Mouse (Mus musculus) ES-Bruce4 (cell line): ENCODE results near the gene Prdm11. TPM values are rescaled to one million over a fixed set of nuclear protein-coding genes. Genes with fewer than 3 reads are reported as not detected.
A peak's percentile ranks its signal among the peaks of the same experiment; 100 is the strongest.

ENCODE experiments used
- H3K27ac ChIP-seq: 2 replicates; pipeline ENCODE4 v1.5.1; 2012; ENCODE audit warnings: low read length, inconsistent platforms; ENCODE audit not compliant: insufficient read depth
- H3K27me3 ChIP-seq: 2 replicates; pipeline ENCODE4 v1.6.1; 2012; ENCODE audit warnings: mild to moderate bottlenecking, low read length, inconsistent platforms; ENCODE audit not compliant: control insufficient read depth, poor library complexity, insufficient read depth, severe bottlenecking
- H3K36me3 ChIP-seq: 2 replicates; pipeline ENCODE4 v1.6.1; 2012; ENCODE audit warnings: inconsistent platforms, mild to moderate bottlenecking, low read length, moderate library complexity; ENCODE audit not compliant: control insufficient read depth, poor library complexity, insufficient read depth, severe bottlenecking
- H3K4me1 ChIP-seq: one replicate; pipeline ENCODE4 v1.8.1; 2011; ENCODE audit warnings: low read length; ENCODE audit not compliant: control insufficient read depth, insufficient read depth
- H3K4me3 ChIP-seq: 2 replicates; pipeline ENCODE4 v1.5.1; 2011; ENCODE audit warnings: low read depth, mild to moderate bottlenecking, low read length
- H3K9ac ChIP-seq: 2 replicates; pipeline ENCODE4 v1.6.1; 2012; ENCODE audit warnings: low read depth, mild to moderate bottlenecking, inconsistent platforms; ENCODE audit not compliant: poor library complexity, severe bottlenecking
- H3K9me3 ChIP-seq: replicated peaks from 2 replicates; pipeline ENCODE4 v1.6.1; 2012; ENCODE audit warnings: mild to moderate bottlenecking, low read length, inconsistent platforms; ENCODE audit not compliant: control insufficient read depth, poor library complexity, insufficient read depth, severe bottlenecking
- CTCF ChIP-seq: IDR thresholded peaks from one replicate; pipeline ENCODE4 v1.8.1; 2011; ENCODE audit warnings: low read depth, low read length
- EP300 ChIP-seq: IDR thresholded peaks from 2 replicates; pipeline ENCODE4 v1.6.1; 2011; ENCODE audit warnings: low read depth, low read length; ENCODE audit not compliant: insufficient read depth
- POLR2A ChIP-seq: IDR thresholded peaks from one replicate; pipeline ENCODE4 v1.8.1; 2011; ENCODE audit warnings: low read length; ENCODE audit not compliant: insufficient read depth
- polyA plus RNA-seq: library from polyadenylated mRNA; stranded (reverse); fragments of >200 nt; gene quantifications from 2 replicates; pipeline ENCODE4 v1.2.4, GENCODE M21; 2011; ENCODE audit warnings: low read depth; ENCODE audit not compliant: missing spikeins, insufficient read depth, insufficient read length

The Prdm11 gene
- polyA plus RNA-seq, 1 experiment, result 2.1 TPM

- H3K27me3 ChIP-seq, result no peaks in the 10 kb centered on the region
- H3K4me1 ChIP-seq, result peaks cover 3% of the 10 kb centered on the region
- H3K4me3 ChIP-seq, result no peak overlapping the region
- TF ChIP-seq POLR2A (no peak), CTCF (no peak), EP300 (no peak)
- H3K9me3 ChIP-seq, result no peaks in the 10 kb centered on the region
- H3K9ac ChIP-seq, result no peak overlapping the region
- H3K36me3 ChIP-seq, result no peaks in the 10 kb centered on the region
- H3K27ac ChIP-seq, result no peak overlapping the region
Observed at GRCm38 (mm10) chr2:92971069-92971468, 74.9 kb downstream of the Prdm11 start.

- no peak for TF ChIP-seq POLR2A
- no peak for TF ChIP-seq EP300
- TF ChIP-seq CTCF, result no peak
- H3K27ac ChIP-seq, result no peak overlapping the region
Observed at GRCm38 (mm10) chr2:92967839-92968166, 78.2 kb downstream of the Prdm11 start.

DNA sequence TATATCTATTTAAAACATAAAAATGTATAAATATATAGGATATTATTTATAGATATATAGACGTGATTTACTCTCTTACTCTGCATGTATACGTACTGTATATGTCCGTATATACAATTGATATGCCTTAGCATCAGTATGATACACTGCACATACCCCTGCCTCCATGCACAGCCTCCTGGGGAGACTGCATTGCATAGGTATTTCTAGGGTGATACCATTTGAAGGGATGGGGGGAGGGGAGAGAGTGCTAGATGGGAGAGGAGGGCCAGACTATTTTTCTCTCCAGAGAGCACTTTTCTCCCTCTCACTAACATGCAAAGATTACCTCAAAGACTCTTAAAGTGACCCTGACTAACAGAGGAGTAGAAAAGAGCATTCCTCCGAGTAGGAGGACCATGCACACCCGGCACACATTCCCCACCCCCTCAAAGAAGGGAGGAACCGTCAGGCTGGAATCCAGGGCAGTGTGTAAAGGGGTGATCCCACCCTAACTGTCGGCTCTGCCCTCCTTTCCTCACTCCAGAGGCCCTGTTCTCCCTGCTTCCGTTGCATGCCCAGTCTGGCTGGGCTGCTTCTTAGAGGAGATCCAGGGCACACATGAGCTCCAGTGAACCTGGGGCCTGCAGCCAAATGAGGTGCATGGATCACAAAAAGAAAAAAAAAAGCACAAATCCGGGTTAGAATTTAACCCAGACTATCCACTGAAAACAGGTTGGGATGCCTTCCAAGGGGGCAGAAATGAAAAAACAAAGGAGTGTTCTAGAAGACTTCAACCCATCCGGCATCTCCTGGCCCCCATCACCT, 78.7 kb downstream of the Prdm11 start:
- H3K27me3 ChIP-seq, result no peaks in the 10 kb centered on the region
- H3K9me3 ChIP-seq, result no peaks in the 10 kb centered on the region
- H3K27ac ChIP-seq, result no peak overlapping the region
- TF ChIP-seq EP300, result 0 out of 2 replicates have a peak, but pooled peaks have one; percentile 35
- no peak for TF ChIP-seq POLR2A
- TF ChIP-seq CTCF, result no peak
- H3K4me3 ChIP-seq, result no peak overlapping the region
- no peaks in the 10 kb centered on the region for H3K36me3 ChIP-seq
- H3K9ac ChIP-seq, result no peak overlapping the region
- H3K4me1 ChIP-seq, result peaks cover 2% of the 10 kb centered on the region

More at GRCm38 (mm10) chr2:92967839-92968166, 78.2 kb downstream of the Prdm11 start:
- Histone ChIP-seq H3K27me3 (no peaks in the 10 kb centered on the region), H3K9ac (no peak overlapping the region), H3K9me3 (no peaks in the 10 kb centered on the region), H3K4me1 (peaks cover 2% of the 10 kb centered on the region), H3K4me3 (no peak overlapping the region), H3K36me3 (no peaks in the 10 kb centered on the region)

- H3K9me3 ChIP-seq, result no peaks in the 10 kb centered on the region
- H3K4me1 ChIP-seq, result peaks cover 2% of the 10 kb centered on the region
- no peak overlapping the region for H3K27ac ChIP-seq
- no peak overlapping the region for H3K9ac ChIP-seq
- no peaks in the 10 kb centered on the region for H3K27me3 ChIP-seq
- H3K4me3 ChIP-seq, result no peak overlapping the region
- no peaks in the 10 kb centered on the region for H3K36me3 ChIP-seq
- TF ChIP-seq POLR2A, result no peak
- TF ChIP-seq CTCF, result peak; percentile 19
- TF ChIP-seq EP300, result no peak
Observed at GRCm38 (mm10) chr2:92966257-92966656, 79.7 kb downstream of the Prdm11 start.

DNA sequence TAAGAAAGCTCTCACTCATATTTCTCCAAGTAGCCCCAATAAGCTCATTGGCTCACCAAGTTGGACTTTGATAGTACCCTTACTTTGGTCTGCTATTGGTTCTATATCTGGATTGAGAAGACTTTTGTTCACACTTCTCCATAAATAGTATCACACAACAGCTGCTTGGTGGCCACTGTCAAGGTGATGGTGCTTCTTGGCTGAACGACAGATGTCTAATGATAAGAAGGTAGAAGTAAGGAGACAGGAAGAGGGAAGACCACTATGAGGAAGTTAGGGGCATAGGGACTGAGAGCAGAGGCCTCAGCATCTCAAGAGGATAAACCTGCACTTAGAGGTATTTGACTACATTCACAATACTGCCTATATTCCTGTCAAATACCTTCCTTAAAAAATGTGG, 81.6 kb downstream of the Prdm11 start:
- Histone ChIP-seq H3K36me3 (no peaks in the 10 kb centered on the region), H3K27ac (no peak overlapping the region), H3K9ac (no peak overlapping the region), H3K4me1 (peaks cover 2% of the 10 kb centered on the region), H3K9me3 (no peaks in the 10 kb centered on the region), H3K4me3 (no peak overlapping the region), H3K27me3 (no peaks in the 10 kb centered on the region)
- TF ChIP-seq EP300 (no peak), POLR2A (no peak), CTCF (no peak)

GRCm38 (mm10) chr2:92958640-92959039, 87.3 kb downstream of the Prdm11 start:
- no peaks in the 10 kb centered on the region; the same call in 1 of the 2 replicates for H3K9me3 ChIP-seq
- TF ChIP-seq POLR2A (no peak), EP300 (no peak), CTCF (no peak)
- H3K4me3 ChIP-seq, result no peak overlapping the region
- H3K27me3 ChIP-seq, result no peaks in the 10 kb centered on the region
- H3K9ac ChIP-seq, result no peak overlapping the region
- no peak overlapping the region for H3K27ac ChIP-seq
- no peaks in the 10 kb centered on the region for H3K36me3 ChIP-seq
- H3K4me1 ChIP-seq, result no peaks in the 10 kb centered on the region
